Mouse (Mus musculus): ENCODE data around the gene Mipep. TPM values are rescaled to one million over a fixed set of nuclear protein-coding genes. Genes with fewer than 3 reads are reported as not detected.

The Mipep gene
- polyA plus RNA-seq, 1 experiment from 2014 or later: 13.5 TPM

GRCm38 (mm10) chr14:60845261-60846045, 61.1 kb downstream of the Mipep start:
- no peak for ATAC-seq (ENCODE audit: low read depth)
- WGBS (ENCODE audit: insufficient replicate concordance): 65% methylated on average over 10 of the region's 10 CpGs
- no peak overlapping the region for H3K27ac ChIP-seq
- H3K4me3 ChIP-seq (replicated peaks): no peak overlapping the region
- peaks cover 4% of the 10 kb centered on the region; the same call in 1 of the 2 replicates for H3K4me1 ChIP-seq (replicated peaks)
- no peak for DNase-seq
- H3K9ac ChIP-seq: no peak overlapping the region
- H3K4me2 ChIP-seq: no peak overlapping the region
- peaks cover 23% of the 10 kb centered on the region for H3K36me3 ChIP-seq
- H3K9me3 ChIP-seq (replicated peaks): no peaks in the 10 kb centered on the region
- H3K27me3 ChIP-seq: no peaks in the 10 kb centered on the region

DNA sequence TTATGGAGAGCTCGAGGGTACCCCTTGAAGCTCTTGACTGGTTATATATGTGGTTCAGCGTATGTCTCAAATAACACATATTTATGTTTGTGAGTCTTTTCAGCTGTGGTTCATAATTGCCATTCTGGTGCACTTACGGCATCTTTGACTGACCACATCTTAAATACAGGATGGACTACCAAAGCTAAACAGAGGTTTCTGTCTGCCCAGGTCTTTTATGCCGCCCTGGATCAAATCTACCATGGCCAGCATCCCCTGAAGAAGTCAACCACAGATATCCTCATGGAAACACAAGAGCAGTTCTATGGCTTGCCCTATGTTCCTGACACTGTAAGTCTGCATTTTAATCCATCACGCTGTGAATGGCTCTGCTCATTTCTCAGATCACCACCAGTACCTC, 61.8 kb downstream of the Mipep start:
- DNase-seq: no peak
- 75% methylated on average over 5 of the region's 5 CpGs for WGBS (ENCODE audit: insufficient replicate concordance)
- no peak overlapping the region for H3K4me3 ChIP-seq (replicated peaks)
- H3K9ac ChIP-seq: no peak overlapping the region
- H3K27me3 ChIP-seq: no peaks in the 10 kb centered on the region
- no peak overlapping the region for H3K4me2 ChIP-seq
- no peak overlapping the region for H3K27ac ChIP-seq
- 0 out of 2 replicates have a peak, but pooled peaks cover 4% of the 10 kb centered on the region for H3K4me1 ChIP-seq (replicated peaks)
- H3K9me3 ChIP-seq (replicated peaks): no peaks in the 10 kb centered on the region
- H3K36me3 ChIP-seq: peaks cover 26% of the 10 kb centered on the region
- ATAC-seq (ENCODE audit: low read depth): no peak

- H3K27me3 ChIP-seq: no peaks in the 10 kb centered on the region
- H3K4me3 ChIP-seq (replicated peaks): no peak overlapping the region
- H3K27ac ChIP-seq: no peak overlapping the region
- H3K4me1 ChIP-seq (replicated peaks): no peaks in the 10 kb centered on the region
- WGBS (ENCODE audit: insufficient replicate concordance): 81% methylated on average over 5 of the region's 5 CpGs
- no peak overlapping the region for H3K4me2 ChIP-seq
- no peak for ATAC-seq (ENCODE audit: low read depth)
- no peaks in the 10 kb centered on the region for H3K9me3 ChIP-seq (replicated peaks)
- H3K36me3 ChIP-seq: peaks cover 38% of the 10 kb centered on the region
- no peak overlapping the region for H3K9ac ChIP-seq
- DNase-seq: no peak
Observed at GRCm38 (mm10) chr14:60848194-60848593, 63.8 kb downstream of the Mipep start.

- Histone ChIP-seq H3K9ac (no peak overlapping the region), H3K4me3 (replicated peaks) (no peak overlapping the region), H3K9me3 (replicated peaks) (no peaks in the 10 kb centered on the region), H3K4me1 (replicated peaks) (no peaks in the 10 kb centered on the region), H3K36me3 (peaks cover 41% of the 10 kb centered on the region), H3K27ac (no peak overlapping the region), H3K4me2 (no peak overlapping the region), H3K27me3 (no peaks in the 10 kb centered on the region)
- no peak for ATAC-seq (ENCODE audit: low read depth)
- DNase-seq: no peak
- WGBS (ENCODE audit: insufficient replicate concordance): 84% methylated on average over 14 of the region's 14 CpGs
Observed at GRCm38 (mm10) chr14:60850101-60850500, 65.7 kb downstream of the Mipep start.

- no peak overlapping the region for H3K4me2 ChIP-seq
- DNase-seq (no peak), ATAC-seq (ENCODE audit: low read depth) (no peak)
- H3K27ac ChIP-seq: no peak overlapping the region
- no peaks in the 10 kb centered on the region for H3K27me3 ChIP-seq
- H3K36me3 ChIP-seq: peaks cover 37% of the 10 kb centered on the region
- no peak overlapping the region for H3K9ac ChIP-seq
- 75% methylated on average over 5 of the region's 5 CpGs for WGBS (ENCODE audit: insufficient replicate concordance)
- H3K4me1 ChIP-seq (replicated peaks): no peaks in the 10 kb centered on the region
- no peaks in the 10 kb centered on the region for H3K9me3 ChIP-seq (replicated peaks)
- H3K4me3 ChIP-seq (replicated peaks): no peak overlapping the region
Observed at GRCm38 (mm10) chr14:60851632-60852031, 67.3 kb downstream of the Mipep start.

GRCm38 (mm10) chr14:60856199-60856912, 72.0 kb downstream of the Mipep start:
- no peak overlapping the region for H3K9ac ChIP-seq
- no peak overlapping the region for H3K27ac ChIP-seq
- DNase-seq (no peak), ATAC-seq (ENCODE audit: low read depth) (no peak)
- no peaks in the 10 kb centered on the region for H3K9me3 ChIP-seq (replicated peaks)
- 54% methylated on average over 7 of the region's 7 CpGs for WGBS (ENCODE audit: insufficient replicate concordance)
- H3K4me3 ChIP-seq (replicated peaks): no peak overlapping the region
- H3K27me3 ChIP-seq: no peaks in the 10 kb centered on the region
- no peak overlapping the region for H3K4me2 ChIP-seq
- no peaks in the 10 kb centered on the region for H3K4me1 ChIP-seq (replicated peaks)
- peaks cover 13% of the 10 kb centered on the region for H3K36me3 ChIP-seq

DNA sequence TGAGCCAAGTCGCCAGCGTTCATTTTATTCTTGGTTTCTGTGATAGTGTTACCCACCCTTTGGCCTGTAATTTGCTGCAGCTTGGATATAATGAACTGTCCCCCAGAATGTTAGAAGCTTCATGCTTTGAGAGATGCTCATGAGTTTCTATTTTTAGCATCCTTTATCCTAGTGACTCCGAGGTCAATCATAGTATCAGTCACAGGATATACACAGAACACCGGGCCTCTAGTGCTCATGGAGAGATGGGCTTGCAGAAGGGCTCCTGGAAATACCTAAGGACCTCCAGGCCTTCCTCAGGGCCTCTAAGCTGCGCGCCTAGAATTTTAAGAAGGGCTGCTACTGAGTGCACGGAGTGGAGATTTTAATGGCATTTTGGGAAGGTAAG, 72.5 kb downstream of the Mipep start:
- Histone ChIP-seq H3K4me3 (replicated peaks) (no peak overlapping the region), H3K4me1 (replicated peaks) (no peaks in the 10 kb centered on the region), H3K9ac (no peak overlapping the region), H3K36me3 (peaks cover 8% of the 10 kb centered on the region), H3K27me3 (no peaks in the 10 kb centered on the region), H3K27ac (no peak overlapping the region), H3K9me3 (replicated peaks) (no peaks in the 10 kb centered on the region), H3K4me2 (no peak overlapping the region)
- WGBS (ENCODE audit: insufficient replicate concordance): 74% methylated on average over 7 of the region's 7 CpGs
- ATAC-seq (ENCODE audit: low read depth) (no peak), DNase-seq (no peak)

DNA sequence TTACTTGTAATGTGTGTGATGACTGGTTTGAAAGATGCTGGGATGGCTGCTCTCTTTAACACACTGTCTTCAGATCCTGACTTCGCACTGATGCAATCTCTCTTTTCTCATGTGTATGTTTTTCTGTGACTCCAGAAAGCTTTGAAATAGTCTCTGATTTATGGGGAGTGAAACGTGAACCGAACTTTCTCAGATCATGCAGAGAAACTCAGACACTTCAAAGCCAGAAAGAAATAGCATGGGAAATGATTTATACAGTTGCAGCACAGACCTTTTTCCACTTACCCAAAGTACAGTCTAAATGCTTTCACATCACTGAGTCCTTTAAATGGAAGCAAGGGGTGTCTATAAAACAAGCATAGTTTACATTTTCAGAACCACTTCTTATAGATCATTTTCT, 79.0 kb downstream of the Mipep start:
- H3K36me3 ChIP-seq: peaks cover under 1% of the 10 kb centered on the region; the same call in 1 of the 2 replicates

DNA sequence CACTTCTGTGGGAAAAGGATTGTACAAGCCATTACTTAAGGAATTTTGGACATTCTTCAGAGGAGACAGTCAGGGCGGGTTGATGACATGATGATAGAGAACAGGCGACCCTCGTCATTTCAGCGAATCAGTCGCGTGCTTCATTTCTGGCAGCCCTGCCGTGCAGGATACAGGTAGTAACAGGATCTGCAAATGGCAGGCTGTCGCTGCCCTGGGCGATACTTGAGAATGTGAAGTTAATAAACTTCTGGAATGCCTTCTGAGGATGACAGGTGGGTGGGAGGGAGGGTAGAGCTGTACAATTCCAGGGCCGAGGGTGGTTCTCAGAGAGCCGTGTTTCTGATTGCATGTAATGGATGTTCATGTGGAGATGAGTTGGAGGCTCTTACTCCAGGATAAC, 82.0 kb downstream of the Mipep start:
- H3K27me3 ChIP-seq: no peaks in the 10 kb centered on the region
- H3K27ac ChIP-seq: no peak overlapping the region
- peaks cover 11% of the 10 kb centered on the region for H3K36me3 ChIP-seq
- DNase-seq: no peak
- no peaks in the 10 kb centered on the region for H3K9me3 ChIP-seq (replicated peaks)
- H3K9ac ChIP-seq: no peak overlapping the region
- H3K4me2 ChIP-seq: no peak overlapping the region
- H3K4me3 ChIP-seq (replicated peaks): no peak overlapping the region
- WGBS (ENCODE audit: insufficient replicate concordance): 78% methylated on average over 11 of the region's 11 CpGs
- H3K4me1 ChIP-seq (replicated peaks): no peaks in the 10 kb centered on the region
- no peak for ATAC-seq (ENCODE audit: low read depth)

More for the DNA sequence above, 79.0 kb downstream of the Mipep start:
- H3K27ac ChIP-seq: no peak overlapping the region
- H3K4me3 ChIP-seq (replicated peaks): no peak overlapping the region
- no peaks in the 10 kb centered on the region for H3K27me3 ChIP-seq
- ATAC-seq (ENCODE audit: low read depth) (no peak), DNase-seq (no peak)
- no peak overlapping the region for H3K4me2 ChIP-seq
- H3K9ac ChIP-seq: no peak overlapping the region
- 66% methylated on average over 3 of the region's 3 CpGs for WGBS (ENCODE audit: insufficient replicate concordance)
- no peaks in the 10 kb centered on the region for H3K9me3 ChIP-seq (replicated peaks)
- no peaks in the 10 kb centered on the region for H3K4me1 ChIP-seq (replicated peaks)

DNA sequence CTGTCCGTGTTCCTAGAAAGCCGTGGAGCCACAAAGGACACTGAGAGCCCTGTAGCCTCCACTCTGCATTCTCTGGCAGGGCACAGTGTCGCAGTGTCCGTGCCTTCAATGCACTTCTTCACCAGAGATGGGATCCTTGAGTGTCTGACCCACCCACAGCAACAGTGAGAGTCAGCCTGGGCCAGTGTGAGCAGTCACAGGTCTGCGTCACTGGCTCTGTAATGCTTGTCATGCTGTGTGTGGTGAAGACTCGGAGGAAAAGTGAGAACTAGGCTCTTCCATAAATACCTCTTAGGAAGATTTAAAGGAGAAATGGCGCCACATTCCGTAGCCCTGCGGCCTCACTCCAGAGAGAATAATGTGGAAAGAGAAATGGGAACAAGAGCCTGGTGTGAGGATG, 84.0 kb downstream of the Mipep start:
- Histone ChIP-seq H3K27me3 (no peaks in the 10 kb centered on the region), H3K9me3 (replicated peaks) (no peaks in the 10 kb centered on the region), H3K27ac (no peak overlapping the region), H3K9ac (no peak overlapping the region), H3K4me3 (replicated peaks) (no peak overlapping the region), H3K4me2 (no peak overlapping the region), H3K36me3 (peaks cover 20% of the 10 kb centered on the region), H3K4me1 (replicated peaks) (no peaks in the 10 kb centered on the region)
- ATAC-seq (ENCODE audit: low read depth) (no peak), DNase-seq (no peak)
- 82% methylated on average over 9 of the region's 9 CpGs for WGBS (ENCODE audit: insufficient replicate concordance)

DNA sequence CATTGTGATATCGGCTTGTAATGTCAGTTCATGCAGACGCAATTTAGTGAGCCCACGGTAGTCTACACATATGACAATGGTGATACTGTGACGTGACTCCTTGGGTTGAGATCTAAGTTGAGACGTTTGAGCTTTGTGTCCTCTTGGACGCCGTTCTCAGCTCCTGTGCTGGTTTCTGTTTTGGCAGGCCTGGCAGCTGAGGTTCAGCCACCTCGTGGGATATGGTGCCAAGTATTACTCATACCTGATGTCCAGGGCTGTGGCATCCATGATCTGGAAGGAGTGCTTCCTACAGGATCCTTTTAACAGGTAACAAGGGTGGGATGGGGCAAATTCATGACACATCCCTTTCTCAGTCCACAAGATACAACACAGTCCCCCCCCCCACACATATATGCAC, 87.5 kb downstream of the Mipep start:
- H3K27me3 ChIP-seq: no peaks in the 10 kb centered on the region
- no peak overlapping the region for H3K9ac ChIP-seq

More for the DNA sequence above, 87.5 kb downstream of the Mipep start:
- H3K27ac ChIP-seq: no peak overlapping the region
- ATAC-seq (ENCODE audit: low read depth) (no peak), DNase-seq (no peak)
- no peaks in the 10 kb centered on the region for H3K4me1 ChIP-seq (replicated peaks)
- no peak overlapping the region for H3K4me2 ChIP-seq
- H3K4me3 ChIP-seq (replicated peaks): no peak overlapping the region
- peaks cover 27% of the 10 kb centered on the region for H3K36me3 ChIP-seq
- H3K9me3 ChIP-seq (replicated peaks): no peaks in the 10 kb centered on the region
- whole genome bisulfite sequencing (ENCODE audit: insufficient replicate concordance): 78% methylated on average over 8 of the region's 8 CpGs

Measured in liver, embryonic 13.5 days (tissue).